Comparison of ENCODE assay signal across 25 mouse cellular contexts in the genomic region with DNA sequence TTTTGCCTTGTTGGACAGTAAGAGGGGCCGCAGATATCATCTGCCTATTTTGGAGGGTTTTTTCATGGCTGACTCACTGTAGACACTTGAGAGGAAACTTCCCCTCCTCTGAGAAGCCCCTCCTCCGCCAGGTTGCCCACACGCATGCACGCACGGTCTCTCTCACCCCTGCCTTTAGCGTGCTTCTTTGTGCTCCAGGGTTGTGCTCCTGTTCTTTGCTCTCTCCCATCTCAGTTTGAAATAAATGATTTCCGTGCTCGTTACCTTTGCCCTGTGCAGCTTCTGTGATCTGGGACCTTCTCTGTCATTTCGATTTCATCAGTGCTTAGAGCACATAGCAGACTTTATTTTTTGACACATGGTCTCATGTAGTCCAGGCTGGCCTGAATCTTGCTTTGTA.
A peak's percentile ranks its signal among the peaks of the same experiment; 100 is the strongest.
DNase-seq lines count a peak whose midpoint lies in the region; ATAC-seq and TF ChIP-seq lines count a peak whose summit lies in the region.
"Had no signal": no experiment of that assay in that cellular context is flagged by ENCODE, and none has a peak within 500 bp of the region (broad histone marks: within the 10 kb centered on the region; RNA-seq: fewer than 3 reads in every experiment).

No protein-coding gene starts in this region.

- WGBS in intestine, embryonic 16.5 days = 88% methylated on average over 9 of the region's 9 CpGs
- 76% methylated on average over 9 of the region's 9 CpGs for WGBS in intestine, postnatal 0 days
- 83% methylated on average over 9 of the region's 9 CpGs for WGBS in kidney, embryonic 14.5 days
- 85% methylated on average over 9 of the region's 9 CpGs for WGBS in midbrain, embryonic 16.5 days
- 94% methylated on average over 9 of the region's 9 CpGs for WGBS in midbrain, embryonic 10.5 days

- no peaks in the 10 kb centered on the region for H3K4me1 ChIP-seq in intestine, embryonic 16.5 days (ENCODE audit: control insufficient read depth, insufficient read depth, low read length)
- H3K4me1 ChIP-seq in intestine, postnatal 0 days (replicated peaks; ENCODE audit: control insufficient read depth, insufficient read depth, low read length) = no peaks in the 10 kb centered on the region
- H3K4me1 ChIP-seq in kidney, embryonic 14.5 days (ENCODE audit: control insufficient read depth, insufficient read depth, low read length) = no peaks in the 10 kb centered on the region
- no peaks in the 10 kb centered on the region for H3K4me1 ChIP-seq in midbrain, embryonic 16.5 days (ENCODE audit: control insufficient read depth, insufficient read depth, low read length)
- no peaks in the 10 kb centered on the region for H3K4me1 ChIP-seq in midbrain, embryonic 10.5 days
- H3K4me1 ChIP-seq: embryonic facial prominence, embryonic 12.5 days; embryonic facial prominence, embryonic 15.5 days; heart, embryonic 10.5 days; heart, embryonic 13.5 days; hindbrain, embryonic 15.5 days had no signal

- H3K4me3 ChIP-seq in intestine, embryonic 16.5 days (ENCODE audit: low read length) = no peak overlapping the region
- no peak overlapping the region for H3K4me3 ChIP-seq in intestine, postnatal 0 days (ENCODE audit: low read depth, low read length)
- H3K4me3 ChIP-seq in kidney, embryonic 14.5 days (ENCODE audit: low read length) = no peak overlapping the region
- no peak overlapping the region for H3K4me3 ChIP-seq in midbrain, embryonic 16.5 days (ENCODE audit: low read depth, low read length)
- H3K4me3 ChIP-seq in midbrain, embryonic 10.5 days = no peak overlapping the region
- H3K4me3 ChIP-seq: embryonic facial prominence, embryonic 12.5 days; embryonic facial prominence, embryonic 15.5 days; gastrocnemius, adult 2 months; heart, embryonic 10.5 days; heart, embryonic 13.5 days; hindbrain, embryonic 15.5 days had no signal

- no peaks in the 10 kb centered on the region for H3K27me3 ChIP-seq in intestine, embryonic 16.5 days (replicated peaks; ENCODE audit: control insufficient read depth, insufficient read depth, low read length)
- no peaks in the 10 kb centered on the region for H3K27me3 ChIP-seq in intestine, postnatal 0 days (replicated peaks; ENCODE audit: control insufficient read depth, insufficient read depth, low read length)
- H3K27me3 ChIP-seq in kidney, embryonic 14.5 days (ENCODE audit: control insufficient read depth, insufficient read depth, low read length) = no peaks in the 10 kb centered on the region
- no peaks in the 10 kb centered on the region for H3K27me3 ChIP-seq in midbrain, embryonic 16.5 days (ENCODE audit: control insufficient read depth, insufficient read depth, low read depth, low read length)
- H3K27me3 ChIP-seq in midbrain, embryonic 10.5 days (ENCODE audit: low read depth, poor library complexity, severe bottlenecking) = no peaks in the 10 kb centered on the region
- H3K27me3 ChIP-seq: embryonic facial prominence, embryonic 12.5 days; embryonic facial prominence, embryonic 15.5 days; heart, embryonic 13.5 days; hindbrain, embryonic 15.5 days had no signal

- no peak overlapping the region for H3K4me2 ChIP-seq in intestine, embryonic 16.5 days (ENCODE audit: low read depth, low read length)
- no peak overlapping the region for H3K4me2 ChIP-seq in intestine, postnatal 0 days (replicated peaks; ENCODE audit: low read depth)
- H3K4me2 ChIP-seq in kidney, embryonic 14.5 days (replicated peaks; ENCODE audit: low read depth, low read length) = no peak overlapping the region
- H3K4me2 ChIP-seq in midbrain, embryonic 16.5 days (ENCODE audit: low read length) = no peak overlapping the region
- H3K4me2 ChIP-seq: embryonic facial prominence, embryonic 12.5 days; embryonic facial prominence, embryonic 15.5 days; heart, embryonic 13.5 days; hindbrain, embryonic 15.5 days had no signal

- TF ChIP-seq CTCF in intestine, postnatal 0 days (IDR thresholded peaks at IDR 0.05; ENCODE audit: low read depth) = no peak

- DNase-seq in kidney, postnatal 14 days = no peak
- no peak for DNase-seq in midbrain, embryonic 10.5 days (ENCODE audit: low spot score)
- DNase-seq: adrenal gland, adult 2 months; adrenal gland, postnatal 14 days; cerebellum, adult 11 months; cerebellum, adult 2 months; cerebellum, adult 9-11 months; cerebellum, postnatal 25 days; forebrain, postnatal 0 days; gastrocnemius, adult 2 months; gastrocnemius, postnatal 14 days; heart, adult 18-20 months; heart, postnatal 14 days; heart, postnatal 4 days had no signal

- no peak overlapping the region for H3K9ac ChIP-seq in intestine, embryonic 16.5 days (ENCODE audit: low read depth, low read length)
- H3K9ac ChIP-seq in intestine, postnatal 0 days (ENCODE audit: low read depth, low read length) = no peak overlapping the region
- no peak overlapping the region for H3K9ac ChIP-seq in kidney, embryonic 14.5 days (ENCODE audit: low read depth, low read length)
- H3K9ac ChIP-seq in midbrain, embryonic 16.5 days (ENCODE audit: low read depth, low read length) = no peak overlapping the region
- H3K9ac ChIP-seq: embryonic facial prominence, embryonic 12.5 days; embryonic facial prominence, embryonic 15.5 days; forebrain, postnatal 0 days; heart, embryonic 13.5 days; hindbrain, embryonic 15.5 days had no signal

- peak; percentile 33; the same call in 1 of the 2 replicates for ATAC-seq in intestine, embryonic 16.5 days
- no peak for ATAC-seq in intestine, postnatal 0 days
- 0 out of 2 replicates have a peak, but pooled peaks have one; percentile 46 for ATAC-seq in kidney, embryonic 14.5 days (ENCODE audit: low FRiP score, low TSS enrichment)
- 0 out of 2 replicates have a peak, but pooled peaks have one; percentile 25 for ATAC-seq in midbrain, embryonic 16.5 days
- ATAC-seq: CD4-positive, CD25-positive, alpha-beta regulatory T cell, adult 4 months; forebrain, embryonic 14.5 days; forebrain, postnatal 0 days had no signal

- no peak overlapping the region for H3K27ac ChIP-seq in intestine, embryonic 16.5 days (ENCODE audit: low read length)
- no peak overlapping the region for H3K27ac ChIP-seq in intestine, postnatal 0 days (ENCODE audit: low read depth, low read length)
- no peak overlapping the region for H3K27ac ChIP-seq in kidney, embryonic 14.5 days (ENCODE audit: low read depth, low read length)
- no peak overlapping the region for H3K27ac ChIP-seq in midbrain, embryonic 16.5 days (ENCODE audit: low read length)
- no peak overlapping the region for H3K27ac ChIP-seq in midbrain, embryonic 10.5 days (replicated peaks)
- H3K27ac ChIP-seq: embryonic facial prominence, embryonic 12.5 days; embryonic facial prominence, embryonic 15.5 days; gastrocnemius, adult 2 months; heart, embryonic 10.5 days; heart, embryonic 13.5 days; hindbrain, embryonic 15.5 days had no signal

- no peaks in the 10 kb centered on the region for H3K9me3 ChIP-seq in intestine, embryonic 16.5 days (ENCODE audit: control insufficient read depth, low read length)
- no peaks in the 10 kb centered on the region for H3K9me3 ChIP-seq in intestine, postnatal 0 days (ENCODE audit: control insufficient read depth)
- no peaks in the 10 kb centered on the region for H3K9me3 ChIP-seq in kidney, embryonic 14.5 days (ENCODE audit: control insufficient read depth, low read length)
- H3K9me3 ChIP-seq in midbrain, embryonic 16.5 days (replicated peaks; ENCODE audit: control insufficient read depth, low read length, poor library complexity, severe bottlenecking) = no peaks in the 10 kb centered on the region
- no peaks in the 10 kb centered on the region for H3K9me3 ChIP-seq in midbrain, embryonic 10.5 days (replicated peaks)
- H3K9me3 ChIP-seq: embryonic facial prominence, embryonic 12.5 days; embryonic facial prominence, embryonic 15.5 days; heart, embryonic 10.5 days; heart, embryonic 13.5 days; hindbrain, embryonic 15.5 days had no signal

- H3K36me3 ChIP-seq in intestine, embryonic 16.5 days (ENCODE audit: control insufficient read depth, insufficient read depth, low read length) = no peaks in the 10 kb centered on the region
- H3K36me3 ChIP-seq in intestine, postnatal 0 days (ENCODE audit: control insufficient read depth, insufficient read depth) = no peaks in the 10 kb centered on the region
- H3K36me3 ChIP-seq in kidney, embryonic 14.5 days (ENCODE audit: control insufficient read depth, insufficient read depth, low read length) = no peaks in the 10 kb centered on the region
- H3K36me3 ChIP-seq in midbrain, embryonic 16.5 days (ENCODE audit: control insufficient read depth, insufficient read depth, low read length) = no peaks in the 10 kb centered on the region
- H3K36me3 ChIP-seq in midbrain, embryonic 10.5 days = no peaks in the 10 kb centered on the region
- H3K36me3 ChIP-seq: embryonic facial prominence, embryonic 12.5 days; embryonic facial prominence, embryonic 15.5 days; heart, embryonic 10.5 days; hindbrain, embryonic 15.5 days had no signal
